Mouse (Mus musculus) spleen, adult 2 months (tissue): ENCODE results near the gene Ndufb6. TPM values are rescaled to one million over a fixed set of nuclear protein-coding genes. Genes with fewer than 3 reads are reported as not detected.

ENCODE experiments used
- DNase-seq, 2 experiments: peaks; one replicate each; pipeline versions ENCODE4 v3.0.0 to v3.0.0-alpha.2; 2012 to 2021; ENCODE audit warnings: low spot score in 2 of 2, low read depth in 1 of 2
- H3K27ac ChIP-seq: fragments of 200-500 bp; 2 replicates; pipeline ENCODE4 v1.5.1; 2012; ENCODE audit warnings: low read length, inconsistent platforms; ENCODE audit not compliant: insufficient read depth
- H3K27me3 ChIP-seq: fragments of 200-500 bp; 2 replicates; pipeline ENCODE4 v1.6.1; 2012; ENCODE audit warnings: mild to moderate bottlenecking, moderate library complexity, low read length, inconsistent platforms; ENCODE audit not compliant: control insufficient read depth, insufficient read depth
- H3K36me3 ChIP-seq: fragments of 200-500 bp; 2 replicates; pipeline ENCODE4 v1.6.1; 2012; ENCODE audit warnings: mild to moderate bottlenecking, low read length, inconsistent platforms; ENCODE audit not compliant: control insufficient read depth, insufficient read depth
- H3K4me1 ChIP-seq: fragments of 200-500 bp; 2 replicates; pipeline ENCODE4 v1.6.1; 2011; ENCODE audit warnings: inconsistent platforms; ENCODE audit not compliant: control insufficient read depth, insufficient read depth, insufficient read length
- H3K4me3 ChIP-seq: fragments of 200-500 bp; 2 replicates; pipeline ENCODE4 v1.5.1; 2011; ENCODE audit warnings: mild to moderate bottlenecking, inconsistent platforms; ENCODE audit not compliant: insufficient read depth, insufficient read length; ENCODE audit errors: extremely low read depth
- CTCF ChIP-seq: fragments of 200-500 bp; IDR thresholded peaks from 2 replicates; pipeline ENCODE4 v1.5.1; 2011; ENCODE audit warnings: mild to moderate bottlenecking, inconsistent platforms; ENCODE audit not compliant: insufficient read depth, insufficient read length, insufficient replicate concordance; ENCODE audit errors: extremely low read depth
- POLR2A ChIP-seq: fragments of 200-500 bp; IDR thresholded peaks from 2 replicates; pipeline ENCODE4 v1.6.1; 2011; ENCODE audit warnings: low read depth, low read length, inconsistent platforms
- WGBS: fragments of 180-500 bp; shearing (Covaris S2); methylation state at CpG from one replicate; pipeline ENCODE4 v1.1.7; 2018; 5-methylcytosine and 5-hydroxymethylcytosine counted together
- polyA plus RNA-seq: library from polyadenylated mRNA; depleted of rRNA; stranded (reverse); fragments of >200 nt; gene quantifications from 2 replicates; pipeline ENCODE4 v1.2.3, GENCODE M21; 2012

Ndufb6 gene
- polyA plus RNA-seq, 1 experiment, result 27.5 TPM

DNA sequence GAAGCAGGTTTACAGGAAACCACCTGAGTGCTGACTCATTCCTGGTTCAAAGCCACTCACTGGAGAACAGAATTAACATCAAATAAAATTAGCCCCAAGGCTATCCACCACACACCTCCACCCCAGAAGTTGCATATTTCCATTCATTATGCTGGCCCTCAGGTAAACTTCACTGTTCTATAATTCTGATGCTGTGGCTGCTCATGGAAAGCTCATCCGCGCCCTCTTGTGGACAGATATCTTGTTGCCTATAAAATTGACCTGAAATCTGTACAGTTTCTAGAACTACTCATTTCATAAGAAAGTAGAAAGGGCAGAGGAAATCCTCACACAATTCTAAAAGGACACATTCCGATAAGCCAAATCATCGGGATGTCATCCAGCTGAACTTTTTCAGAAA is 6.4 kb upstream of the Ndufb6 start:
- H3K27ac ChIP-seq, result no peak overlapping the region
- peak; percentile 42; the same call in 1 of the 2 replicates for TF ChIP-seq CTCF
- TF ChIP-seq POLR2A, result no peak
- no peaks in the 10 kb centered on the region for H3K36me3 ChIP-seq
- no peaks in the 10 kb centered on the region for H3K27me3 ChIP-seq
- WGBS, result 16% methylated on average over 4 of the region's 4 CpGs
- H3K4me1 ChIP-seq, result no peaks in the 10 kb centered on the region
- no peak overlapping the region for H3K4me3 ChIP-seq
- peak; percentile 51 to 72 for DNase-seq

DNA sequence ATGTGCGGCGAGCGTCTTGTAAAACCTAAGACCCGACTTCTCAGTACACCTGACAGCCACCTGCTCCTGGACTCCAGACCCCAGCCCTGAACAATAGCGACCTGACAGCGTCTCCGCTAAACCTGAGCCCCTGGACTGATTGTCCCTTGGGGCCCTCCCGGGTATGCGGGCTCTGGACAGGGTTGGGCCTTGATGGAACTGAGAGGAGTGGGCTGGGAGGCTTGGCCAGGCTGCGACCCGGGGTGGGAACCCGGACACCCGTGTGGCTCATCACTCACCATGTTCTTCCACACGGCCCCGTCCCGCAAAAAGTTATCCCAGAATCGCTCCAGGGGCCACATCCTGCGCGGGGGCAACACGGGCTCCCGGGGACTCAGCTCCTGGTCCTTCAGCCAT is 343 bp downstream of the Ndufb6 start:
- WGBS, result 1% methylated on average over 21 of the region's 21 CpGs
- DNase-seq, result no peak
- TF ChIP-seq CTCF (no peak), POLR2A (no peak)

DNA sequence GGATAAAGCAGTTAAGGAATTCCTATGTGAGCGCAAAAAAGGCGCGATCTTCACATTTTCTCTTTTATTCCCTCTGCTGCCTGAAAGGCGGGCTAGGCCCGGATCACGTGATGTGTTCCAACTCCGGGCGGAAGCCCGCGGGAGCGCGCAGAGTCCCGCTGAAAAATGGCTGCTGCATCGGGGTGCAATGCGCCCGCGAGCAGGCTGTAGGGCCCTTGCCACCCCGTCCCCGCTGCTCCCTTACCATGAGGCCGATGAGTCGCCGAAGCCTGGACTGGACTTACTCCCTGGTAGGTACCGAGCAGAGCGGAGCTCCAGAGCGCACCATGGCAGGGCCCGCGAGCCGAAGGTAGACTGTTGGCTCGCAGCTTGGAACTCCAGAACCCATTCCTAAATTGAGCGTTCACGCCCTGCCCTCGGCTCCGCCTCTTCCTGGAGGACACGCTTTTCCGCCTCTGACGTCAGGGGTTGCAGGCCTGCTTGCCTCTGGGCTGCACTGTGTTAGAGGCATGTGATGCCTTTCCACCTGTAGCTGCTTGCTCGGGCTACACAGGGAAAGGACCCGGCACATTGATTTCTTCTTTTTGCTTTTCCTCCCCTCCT is 9.7 kb downstream of the Ndufb6 start, which contains the start of the genes Smim27 and Topors:
Smim27 (plus strand) TSS at position 150 of the 603 bp plus-strand sequence.
Topors (minus strand) TSS at position 421 of the 603 bp plus-strand sequence.
- Histone ChIP-seq H3K4me3 (peak within 1 kb of the TSS; percentile 93), H3K4me1 (peaks cover 6% of the 10 kb centered on the region; the same call in 1 of the 2 replicates), H3K36me3 (0 out of 2 replicates have a peak, but pooled peaks cover 1% of the 10 kb centered on the region), H3K27me3 (no peaks in the 10 kb centered on the region), H3K27ac (peak within 1 kb of the TSS; percentile 98)
- peak; percentile 90 for DNase-seq
- WGBS, result under 1% methylated on average over 38 of the region's 38 CpGs
- peak; percentile 86 for TF ChIP-seq POLR2A
- TF ChIP-seq CTCF, result no peak

More for the DNA sequence above, 343 bp downstream of the Ndufb6 start:
- H3K4me3 ChIP-seq, result peak overlapping the region; percentile 81
- H3K27ac ChIP-seq, result peak overlapping the region; percentile 51; the same call in 1 of the 2 replicates
- no peaks in the 10 kb centered on the region; the same call in 1 of the 2 replicates for H3K4me1 ChIP-seq
- H3K27me3 ChIP-seq, result no peaks in the 10 kb centered on the region
- H3K36me3 ChIP-seq, result no peaks in the 10 kb centered on the region; the same call in 1 of the 2 replicates

- Histone ChIP-seq H3K36me3 (0 out of 2 replicates have a peak, but pooled peaks cover 1% of the 10 kb centered on the region), H3K4me3 (peak overlapping the region; percentile 93), H3K4me1 (peaks cover 6% of the 10 kb centered on the region; the same call in 1 of the 2 replicates), H3K27me3 (no peaks in the 10 kb centered on the region), H3K27ac (peak overlapping the region; percentile 98)
- no peak for TF ChIP-seq CTCF
- TF ChIP-seq POLR2A, result no peak
- DNase-seq, result no peak
- under 1% methylated on average over 16 of the region's 16 CpGs for WGBS
These were observed 10.4 kb downstream of the Ndufb6 start for GRCm38 (mm10) chr4:40268835-40269234.

DNA sequence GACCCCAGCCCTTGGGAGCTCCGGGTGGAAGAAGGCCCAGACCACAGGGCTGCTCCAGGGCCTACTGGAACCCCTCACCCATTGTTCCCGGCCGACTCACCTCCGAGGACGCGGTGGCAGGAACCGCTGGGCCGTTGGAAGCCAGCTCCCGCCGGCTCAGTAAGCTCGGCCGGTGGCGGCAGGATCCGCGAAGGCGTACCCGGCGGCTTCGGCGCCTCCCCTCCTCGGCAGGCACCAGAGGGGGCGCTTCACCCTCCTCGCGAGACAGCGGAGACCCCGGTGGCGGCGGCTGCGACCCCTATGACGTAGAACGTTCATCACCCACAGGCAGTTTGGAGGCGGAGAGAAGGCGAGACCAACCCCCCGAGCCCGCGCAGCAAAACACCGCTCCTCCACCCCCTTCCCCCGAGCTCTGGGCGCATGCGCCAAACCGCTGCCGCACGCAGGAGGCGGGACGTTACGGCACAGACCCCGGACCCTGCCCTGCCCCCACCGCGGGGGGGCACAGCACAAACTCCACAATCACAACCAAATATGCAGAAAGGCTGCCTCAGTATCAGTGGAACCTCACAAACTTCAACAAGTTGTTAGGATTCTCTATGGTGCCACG is 10.9 kb downstream of the Ndufb6 start:
- under 1% methylated on average over 48 of the region's 50 CpGs for whole genome bisulfite sequencing
- no peaks in the 10 kb centered on the region for H3K27me3 ChIP-seq

DNA sequence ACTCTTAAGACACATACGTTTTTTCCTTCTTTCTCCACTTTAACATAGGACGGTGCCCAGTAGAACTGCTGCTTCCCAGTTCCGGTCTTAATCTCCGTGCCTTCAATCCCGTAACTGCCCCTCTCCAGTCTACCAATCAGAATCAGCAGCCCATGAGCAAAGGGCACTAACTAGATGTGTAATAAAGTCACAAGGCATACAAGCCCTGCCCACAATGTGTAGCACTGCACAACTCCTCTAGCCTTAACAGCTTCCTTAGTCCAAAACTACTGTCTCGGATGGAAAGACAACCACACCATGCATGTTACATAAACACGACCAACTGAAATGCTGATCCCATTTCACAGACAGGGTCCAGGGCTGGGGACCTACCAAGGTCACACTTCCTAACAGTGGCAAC is 11.5 kb downstream of the Ndufb6 start:
- H3K4me1 ChIP-seq, result peaks cover 6% of the 10 kb centered on the region; the same call in 1 of the 2 replicates
- 73% methylated on average over 7 of the region's 7 CpGs for WGBS
- H3K27ac ChIP-seq, result peak overlapping the region; percentile 71; the same call in 1 of the 2 replicates
- DNase-seq, result no peak
- H3K4me3 ChIP-seq, result peak overlapping the region; percentile 93
- TF ChIP-seq CTCF (no peak), POLR2A (no peak)
- H3K27me3 ChIP-seq, result no peaks in the 10 kb centered on the region
- 0 out of 2 replicates have a peak, but pooled peaks cover 1% of the 10 kb centered on the region for H3K36me3 ChIP-seq

More for the DNA sequence above, 10.9 kb downstream of the Ndufb6 start:
- Histone ChIP-seq H3K36me3 (0 out of 2 replicates have a peak, but pooled peaks cover 1% of the 10 kb centered on the region), H3K4me3 (peak overlapping the region; percentile 93), H3K4me1 (peaks cover 6% of the 10 kb centered on the region; the same call in 1 of the 2 replicates), H3K27ac (peak overlapping the region; percentile 98)
- TF ChIP-seq CTCF, result 0 out of 2 replicates have a peak, but pooled peaks have one; percentile 16
- 0 out of 2 replicates have a peak, but pooled peaks have one; percentile 6 for TF ChIP-seq POLR2A
- peak; percentile 60 to 86 for DNase-seq
